Mouse (Mus musculus) liver, adult 2 months (tissue): ENCODE data around the gene Gca.

Experiments
- CTCF ChIP-seq: fragments of 200-500 bp; IDR thresholded peaks from 2 replicates; pipeline ENCODE4 v1.5.1; 2011; ENCODE audit warnings: low read depth, low read length, control low read depth
- POLR2A ChIP-seq: fragments of 200-500 bp; IDR thresholded peaks from 2 replicates; pipeline ENCODE4 v1.6.1; 2011; ENCODE audit warnings: low read length, control low read depth; ENCODE audit not compliant: insufficient read depth; ENCODE audit errors: extremely low read depth

DNA sequence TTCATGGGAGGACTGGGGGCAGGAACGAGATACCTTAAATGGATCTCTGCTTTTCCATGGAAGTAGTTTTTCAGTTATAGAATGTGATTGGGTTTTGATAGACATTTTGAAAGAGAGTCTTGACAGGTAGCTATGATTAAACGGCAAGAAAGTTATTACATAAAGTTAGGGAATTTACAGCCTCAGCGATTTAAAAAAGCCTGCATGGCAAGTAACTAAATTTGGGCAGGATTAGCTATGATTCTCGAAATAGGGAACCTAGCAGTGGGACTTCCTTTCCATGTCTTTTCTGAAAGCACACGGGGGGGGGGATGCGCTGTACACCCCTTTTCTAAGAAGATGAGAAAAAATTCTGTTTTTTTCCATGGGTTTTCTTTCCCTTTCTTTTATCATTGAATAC, 53.2 kb downstream of the Gca start:
- TF ChIP-seq POLR2A: no peak
- no peak for TF ChIP-seq CTCF
